Mouse (Mus musculus) forebrain, embryonic 11.5 days (tissue): ENCODE measurements at regions not wholly inside any gene's neighbourhood (a gene's known extent, or its start where the extent isn't known, plus 50 kb on each side); places are given as distances from the start of the nearest gene placed in this dataset.
A peak's percentile ranks its signal among the peaks of the same experiment; 100 is the strongest.

Experiments
- ATAC-seq: fragments of 200-750 bp; cut with Nextera tagmentation; replicated peaks from 2 replicates; pipeline ENCODE4 v1.8.0; 2017; ENCODE audit warnings: moderate TSS enrichment; ENCODE audit not compliant: low FRiP score
- DNase-seq: peaks from one replicate; pipeline ENCODE4 v3.0.0-alpha.2; 2017; ENCODE audit warnings: low spot score
- H3K27ac ChIP-seq: fragments of 300-500 bp; sonication (generic); 2 replicates; pipeline ENCODE4 v1.5.1; 2014; ENCODE audit warnings: low read depth, low read length
- H3K27me3 ChIP-seq: fragments of 300-500 bp; sonication (generic); 2 replicates; pipeline ENCODE4 v1.6.1; 2014; ENCODE audit warnings: mild to moderate bottlenecking, low read length, mixed read lengths; ENCODE audit not compliant: control insufficient read depth, insufficient read depth
- H3K36me3 ChIP-seq: fragments of 300-500 bp; sonication (generic); 2 replicates; pipeline ENCODE4 v1.6.1; 2014; ENCODE audit warnings: mild to moderate bottlenecking, low read length, moderate library complexity, mixed read lengths; ENCODE audit not compliant: control insufficient read depth, insufficient read depth
- H3K4me1 ChIP-seq: fragments of 300-500 bp; sonication (generic); replicated peaks from 2 replicates; pipeline ENCODE4 v1.6.1; 2014; ENCODE audit warnings: low read length, mixed read lengths; ENCODE audit not compliant: control insufficient read depth, insufficient read depth
- H3K4me2 ChIP-seq: fragments of 300-500 bp; sonication (generic); 2 replicates; pipeline ENCODE4 v1.6.1; 2014; ENCODE audit warnings: low read depth, mild to moderate bottlenecking, low read length, moderate library complexity, mixed read lengths; ENCODE audit not compliant: severe bottlenecking
- H3K4me3 ChIP-seq: fragments of 300-500 bp; sonication (generic); 2 replicates; pipeline ENCODE4 v1.5.1; 2014; ENCODE audit warnings: low read depth, low read length
- H3K9ac ChIP-seq: fragments of 300-500 bp; sonication (generic); 2 replicates; pipeline ENCODE4 v1.6.1; 2014; ENCODE audit warnings: low read length
- H3K9me3 ChIP-seq: fragments of 300-500 bp; sonication (generic); 2 replicates; pipeline ENCODE4 v1.6.1; 2016; ENCODE audit warnings: low read length, mixed read lengths; ENCODE audit not compliant: control insufficient read depth
- WGBS: fragments of 180-500 bp; shearing (Covaris S2); extraction: QIAGEN DNeasy Blood & Tissue Kit; methylation state at CpG from one replicate; pipeline ENCODE4 v1.1.7; 2014; 5-methylcytosine and 5-hydroxymethylcytosine counted together

DNA sequence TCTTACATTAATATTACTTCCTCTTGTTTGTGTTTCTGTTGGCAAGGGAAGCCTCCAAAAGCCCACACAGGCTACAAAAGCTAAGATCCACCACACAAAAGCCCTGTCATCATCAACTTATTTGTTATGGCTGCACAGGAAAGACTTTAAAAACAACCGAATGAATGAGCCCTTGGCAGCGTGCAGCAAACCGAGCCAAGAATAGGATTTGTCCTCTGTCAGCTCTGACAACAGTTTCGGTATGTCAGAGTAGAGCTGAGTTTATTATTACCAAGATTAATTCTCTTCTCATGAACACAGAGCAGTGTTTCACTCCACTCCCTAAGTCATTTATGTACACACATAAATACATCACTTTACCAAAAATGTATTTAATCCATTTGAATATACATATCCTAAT is 236.1 kb upstream of the G2e3 start:
- no peak for DNase-seq
- Histone ChIP-seq H3K9ac (no peak overlapping the region), H3K4me1 (no peaks in the 10 kb centered on the region), H3K4me3 (no peak overlapping the region), H3K27me3 (no peaks in the 10 kb centered on the region), H3K27ac (no peak overlapping the region), H3K36me3 (no peaks in the 10 kb centered on the region), H3K4me2 (no peak overlapping the region), H3K9me3 (no peaks in the 10 kb centered on the region)
- 58% methylated on average over 4 of the region's 4 CpGs for WGBS
- no peak for ATAC-seq

DNA sequence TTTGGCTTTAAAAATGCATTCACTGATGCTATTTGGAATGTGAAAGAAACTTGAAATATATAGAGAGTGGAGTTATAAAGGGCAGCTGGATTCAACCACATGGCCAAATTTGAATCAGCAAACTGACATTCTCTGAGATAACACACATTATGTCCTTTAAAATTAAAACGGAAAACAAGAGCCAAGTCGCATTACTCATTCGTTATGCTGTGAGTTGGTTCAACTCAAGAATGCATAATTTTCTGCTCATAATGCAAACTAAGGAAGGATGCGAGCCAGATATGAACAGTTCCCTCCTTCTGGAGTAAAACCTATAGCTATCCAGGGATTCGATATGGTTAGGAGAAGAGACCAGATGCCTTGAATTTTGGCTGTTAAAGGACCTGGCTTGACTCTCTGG is 239.8 kb upstream of the G2e3 start:
- WGBS, result 93% methylated on average over 5 of the region's 5 CpGs
- no peak overlapping the region for H3K4me2 ChIP-seq
- no peaks in the 10 kb centered on the region for H3K4me1 ChIP-seq
- H3K27ac ChIP-seq, result no peak overlapping the region
- DNase-seq (no peak), ATAC-seq (no peak)
- H3K9me3 ChIP-seq, result no peaks in the 10 kb centered on the region
- H3K36me3 ChIP-seq, result no peaks in the 10 kb centered on the region
- no peak overlapping the region for H3K4me3 ChIP-seq
- H3K27me3 ChIP-seq, result no peaks in the 10 kb centered on the region
- H3K9ac ChIP-seq, result no peak overlapping the region

DNA sequence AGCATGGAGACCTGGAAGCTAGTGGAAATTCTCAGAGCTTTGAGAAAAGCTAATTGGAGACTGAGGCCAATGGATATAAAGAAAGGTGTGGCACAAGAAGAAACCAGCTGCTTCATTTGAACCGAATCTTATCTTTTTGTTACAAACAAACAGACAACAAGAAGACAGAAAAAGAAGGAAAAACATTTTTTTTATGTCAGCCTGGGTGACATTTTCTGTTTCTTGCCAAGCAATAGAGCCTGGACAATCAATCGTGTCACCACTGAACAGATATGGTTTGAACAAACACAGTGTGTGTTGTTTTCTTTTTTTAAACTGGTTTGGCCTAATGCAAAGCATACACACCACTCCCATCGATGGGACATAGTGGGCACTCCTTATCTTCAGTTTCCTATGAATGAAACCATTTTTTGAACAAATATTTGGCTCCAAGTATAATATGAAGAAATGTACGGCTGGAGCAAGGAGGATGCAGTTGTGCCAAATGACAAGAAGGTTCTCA is 244.3 kb upstream of the G2e3 start:
- Histone ChIP-seq H3K4me1 (no peaks in the 10 kb centered on the region), H3K9ac (no peak overlapping the region), H3K36me3 (no peaks in the 10 kb centered on the region), H3K27me3 (no peaks in the 10 kb centered on the region), H3K27ac (no peak overlapping the region), H3K4me3 (no peak overlapping the region), H3K4me2 (no peak overlapping the region), H3K9me3 (no peaks in the 10 kb centered on the region)
- ATAC-seq (no peak), DNase-seq (no peak)
- 91% methylated on average over 4 of the region's 4 CpGs for WGBS

DNA sequence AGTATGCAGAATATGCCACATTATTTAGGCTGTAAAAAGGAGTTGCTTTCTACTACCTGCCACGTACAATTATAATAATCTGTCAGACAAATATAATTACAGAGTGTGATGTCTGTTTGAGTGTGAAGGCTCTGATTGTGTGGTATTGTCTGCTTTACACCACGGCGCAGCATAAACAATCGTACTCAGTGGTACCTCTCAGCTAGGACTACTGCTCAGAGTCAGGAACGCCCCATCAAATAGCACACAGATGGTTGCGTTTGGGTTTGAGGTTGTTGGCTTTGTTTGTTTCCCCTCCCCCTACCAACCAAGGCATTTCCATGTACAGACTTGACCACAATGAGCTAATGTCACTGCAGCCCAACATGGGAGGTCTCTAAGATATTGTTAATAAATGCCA is 246.2 kb upstream of the G2e3 start:
- 82% methylated on average over 6 of the region's 6 CpGs for WGBS
- no peak overlapping the region for H3K9ac ChIP-seq
- DNase-seq (no peak), ATAC-seq (no peak)
- H3K36me3 ChIP-seq, result no peaks in the 10 kb centered on the region
- H3K9me3 ChIP-seq, result no peaks in the 10 kb centered on the region
- H3K27me3 ChIP-seq, result no peaks in the 10 kb centered on the region
- no peaks in the 10 kb centered on the region for H3K4me1 ChIP-seq
- H3K27ac ChIP-seq, result no peak overlapping the region
- H3K4me3 ChIP-seq, result no peak overlapping the region
- no peak overlapping the region for H3K4me2 ChIP-seq

DNA sequence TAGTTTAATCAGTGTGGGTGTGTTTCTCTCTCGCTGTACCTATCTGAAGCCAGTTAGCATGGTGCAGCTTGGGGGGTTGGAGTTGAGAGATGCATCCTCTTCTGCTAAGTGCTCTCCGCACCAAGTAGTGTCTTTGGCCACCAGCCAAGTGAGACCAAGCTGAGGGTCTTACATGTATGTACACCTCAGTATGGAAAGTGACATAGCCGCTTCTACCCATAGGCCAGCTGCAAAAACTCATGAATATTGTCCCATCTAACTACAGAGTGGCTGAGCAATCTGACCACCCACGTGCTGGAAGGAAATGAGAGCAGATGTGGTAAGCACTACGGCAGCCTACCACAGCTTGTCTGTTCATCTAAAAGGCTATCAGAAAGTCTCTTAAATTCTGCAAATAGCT is 247.0 kb upstream of the G2e3 start:
- WGBS, result 94% methylated on average over 5 of the region's 5 CpGs
- H3K4me1 ChIP-seq, result no peaks in the 10 kb centered on the region
- H3K4me2 ChIP-seq, result no peak overlapping the region
- H3K9ac ChIP-seq, result no peak overlapping the region
- H3K9me3 ChIP-seq, result no peaks in the 10 kb centered on the region
- H3K36me3 ChIP-seq, result no peaks in the 10 kb centered on the region
- ATAC-seq, result no peak
- no peak overlapping the region for H3K27ac ChIP-seq
- no peak overlapping the region for H3K4me3 ChIP-seq
- DNase-seq, result no peak
- no peaks in the 10 kb centered on the region for H3K27me3 ChIP-seq

DNA sequence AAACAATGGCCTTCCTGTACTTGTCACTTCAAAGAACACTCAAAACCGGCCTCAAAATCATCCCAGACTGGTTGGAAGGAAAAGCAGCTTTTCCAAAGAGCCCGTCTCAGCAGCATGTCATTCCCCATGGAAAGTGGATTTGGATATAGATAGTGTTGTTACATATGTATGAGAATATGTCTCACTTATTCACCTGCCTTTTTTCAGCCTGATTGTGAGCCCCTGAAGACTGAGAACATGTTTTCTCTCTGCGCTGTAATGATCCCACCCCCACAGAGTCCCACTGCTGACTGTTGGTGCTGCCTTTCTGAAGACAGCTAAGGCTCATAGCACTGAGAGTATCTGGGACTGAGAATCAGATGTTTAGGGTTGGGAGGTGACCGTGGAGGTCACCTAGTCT is 251.9 kb upstream of the G2e3 start:
- Histone ChIP-seq H3K4me3 (no peak overlapping the region), H3K27ac (no peak overlapping the region), H3K9me3 (no peaks in the 10 kb centered on the region), H3K9ac (no peak overlapping the region), H3K27me3 (no peaks in the 10 kb centered on the region), H3K4me2 (no peak overlapping the region), H3K4me1 (no peaks in the 10 kb centered on the region), H3K36me3 (no peaks in the 10 kb centered on the region)
- ATAC-seq (no peak), DNase-seq (no peak)
- WGBS, result 78% methylated on average over 4 of the region's 4 CpGs

DNA sequence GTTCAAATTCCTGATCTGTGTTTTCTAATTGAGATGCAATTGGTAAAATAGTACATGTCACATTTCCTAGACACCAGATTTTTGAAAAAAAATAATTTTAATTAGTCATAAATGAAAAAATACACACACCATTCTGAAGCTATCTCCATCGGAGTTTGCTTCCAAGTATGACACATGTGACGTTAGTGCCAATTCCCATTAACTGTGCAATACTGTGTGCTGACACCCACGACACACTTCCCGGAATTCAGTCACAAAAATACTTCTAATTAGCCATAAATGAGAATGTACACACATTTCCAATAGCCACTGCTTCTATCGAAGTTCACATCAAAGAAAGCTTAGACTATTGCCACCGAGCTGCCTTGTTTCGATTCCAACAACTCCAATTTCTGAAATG is 258.5 kb upstream of the G2e3 start:
- Histone ChIP-seq H3K4me2 (no peak overlapping the region), H3K9ac (no peak overlapping the region), H3K4me1 (no peaks in the 10 kb centered on the region), H3K4me3 (no peak overlapping the region), H3K27me3 (no peaks in the 10 kb centered on the region), H3K27ac (no peak overlapping the region), H3K36me3 (no peaks in the 10 kb centered on the region), H3K9me3 (no peaks in the 10 kb centered on the region)
- WGBS, result 88% methylated on average over 7 of the region's 7 CpGs
- ATAC-seq (no peak), DNase-seq (no peak)

DNA sequence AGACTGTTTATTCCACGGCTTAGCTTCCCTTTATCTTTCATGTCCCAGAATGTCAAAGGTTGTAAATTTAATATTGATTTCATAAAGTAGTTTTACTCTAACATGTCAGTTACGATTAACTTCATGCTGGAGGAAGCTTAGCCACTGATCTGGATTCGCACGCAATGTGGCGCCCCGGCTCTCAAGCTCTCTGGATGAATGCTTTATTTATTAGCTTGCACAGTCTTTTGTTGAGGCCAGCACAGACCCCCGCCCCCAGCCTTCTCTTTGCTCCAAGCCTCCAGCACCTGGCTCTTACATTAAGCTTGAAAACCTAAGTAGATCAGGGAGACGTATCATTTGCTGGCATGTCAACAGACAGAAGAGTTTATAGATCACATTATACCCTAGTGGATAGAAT is 266.1 kb upstream of the G2e3 start:
- 49% methylated on average over 8 of the region's 8 CpGs for WGBS
- H3K4me1 ChIP-seq, result no peaks in the 10 kb centered on the region; the same call in 1 of the 2 replicates
- H3K9me3 ChIP-seq, result no peaks in the 10 kb centered on the region
- H3K27ac ChIP-seq, result no peak overlapping the region
- no peak overlapping the region for H3K9ac ChIP-seq
- peak; percentile 65 for ATAC-seq
- peak; percentile 55 for DNase-seq
- no peaks in the 10 kb centered on the region for H3K27me3 ChIP-seq
- H3K4me2 ChIP-seq, result no peak overlapping the region
- no peaks in the 10 kb centered on the region for H3K36me3 ChIP-seq
- H3K4me3 ChIP-seq, result no peak overlapping the region

DNA sequence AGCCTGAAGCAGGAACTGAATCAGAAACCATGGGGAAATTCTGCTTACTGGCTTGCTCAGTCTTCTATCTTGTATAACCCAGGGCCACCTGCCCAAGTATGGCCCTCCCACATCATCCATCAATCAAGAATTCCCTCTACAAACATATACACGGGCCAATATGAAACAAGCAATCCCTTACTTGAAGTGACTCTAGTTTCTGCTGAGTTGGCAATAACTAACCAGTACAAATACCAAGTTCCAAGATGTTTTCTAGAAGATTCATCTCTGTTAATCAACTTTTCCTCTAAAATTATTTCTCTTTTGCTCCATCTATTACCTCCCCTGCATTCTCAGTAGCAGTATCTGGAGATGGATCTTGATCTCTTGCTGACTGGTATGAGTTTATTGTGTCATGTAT is 274.4 kb upstream of the G2e3 start:
- no peak overlapping the region for H3K4me3 ChIP-seq

More for the DNA sequence above, 274.4 kb upstream of the G2e3 start:
- Histone ChIP-seq H3K9me3 (no peaks in the 10 kb centered on the region), H3K4me1 (no peaks in the 10 kb centered on the region), H3K27ac (no peak overlapping the region), H3K4me2 (no peak overlapping the region), H3K27me3 (no peaks in the 10 kb centered on the region), H3K36me3 (no peaks in the 10 kb centered on the region), H3K9ac (no peak overlapping the region)
- 74% methylated on average over 1 of the region's 1 CpGs for WGBS
- DNase-seq, result no peak
- no peak for ATAC-seq
